Mouse (Mus musculus) adrenal gland, postnatal 14 days (tissue): ENCODE measurements around the gene Ostf1. TPM values are rescaled to one million over a fixed set of nuclear protein-coding genes. Genes with fewer than 3 reads are reported as not detected.
A peak's percentile ranks its signal among the peaks of the same experiment; 100 is the strongest.

Experiments used
- DNase-seq: peaks from one replicate; pipeline ENCODE4 v3.0.0; 2021; ENCODE audit warnings: mixed read lengths
- long read RNA-seq, 2 experiments: library from polyadenylated mRNA; stranded (forward); transcript quantifications; one replicate each; pipeline ENCODE4 v2.0.0; 2021
- total RNA-seq: library from RNA; stranded (reverse); gene quantifications from 2 replicates; pipeline ENCODE4 v1.2.3, GENCODE M21; 2021

Gene Ostf1
- 100 and 106 TPM in 2 replicates for total RNA-seq
- long read RNA-seq, experiment 1, transcript Ostf1-201 (10 exons, 2,726 nt): major isoform, 179 of 185 reads
- long read RNA-seq, experiment 1, partial matches to known transcripts: 1 of 185 reads
- long read RNA-seq, experiment 1, other reads (novel, unspliced or antisense): 5 of 185 reads
- long read RNA-seq, experiment 2, transcript Ostf1-201 (10 exons, 2,726 nt): major isoform, 109 of 114 reads
- long read RNA-seq, experiment 2, partial matches to known transcripts: 0 of 114 reads
- long read RNA-seq, experiment 2, other reads (novel, unspliced or antisense): 5 of 114 reads

DNA sequence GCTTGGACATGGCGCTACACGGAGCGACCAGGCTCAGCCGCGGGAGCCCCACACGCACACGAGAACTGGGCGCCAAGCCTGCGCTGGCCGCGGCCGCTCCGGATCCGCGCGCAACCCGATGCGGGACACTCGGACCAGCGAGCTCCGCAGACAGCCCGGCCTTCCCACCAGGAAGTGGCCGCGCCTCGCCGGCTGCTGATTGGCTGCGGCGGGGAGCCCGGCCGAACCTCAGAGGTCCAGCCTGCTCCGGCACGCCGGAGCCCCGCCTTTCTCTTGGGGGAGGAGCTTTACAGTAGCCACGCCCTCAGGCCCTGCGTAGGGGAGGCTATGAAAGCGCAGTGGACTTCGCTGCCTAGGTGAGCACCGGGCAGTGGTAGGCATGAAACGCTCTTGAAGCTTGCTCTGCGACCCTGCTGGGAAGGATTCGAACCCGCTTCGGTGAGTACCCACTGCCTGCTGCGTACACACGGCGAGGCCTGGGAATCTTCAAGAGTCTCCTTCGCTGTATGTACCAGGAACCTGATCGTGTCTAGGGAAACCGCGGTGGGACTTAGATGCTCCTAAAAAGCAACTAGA is at the start of gene Ostf1, which contains the start of gene Nmrk1:
Gene Ostf1 (minus strand): TSS at position 180 of the 576 bp plus-strand sequence.
Gene Nmrk1 (plus strand): TSS at position 307 of the 576 bp plus-strand sequence.
- DNase-seq: peak; percentile 99

DNA sequence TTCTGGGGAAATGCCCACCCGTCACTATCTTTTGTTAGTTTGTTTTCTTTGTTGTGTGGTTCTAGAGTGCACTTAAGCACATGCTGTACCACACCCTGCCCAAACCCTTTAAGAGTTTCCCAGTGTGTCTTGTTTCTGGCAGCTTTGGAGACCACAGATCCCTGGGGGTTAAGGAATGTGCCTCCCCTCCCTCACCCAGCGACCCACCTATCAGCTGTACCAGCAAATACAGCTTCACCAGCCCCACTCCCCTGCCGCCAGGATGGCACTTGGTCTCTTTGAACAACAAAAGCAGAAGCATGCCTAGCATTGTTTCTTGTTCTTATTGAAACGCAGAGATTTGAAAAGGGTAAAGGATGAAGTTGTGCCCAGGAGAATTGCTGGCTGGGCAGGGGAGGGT is 41.5 kb upstream of the Ostf1 start:
- DNase-seq: no peak

DNA sequence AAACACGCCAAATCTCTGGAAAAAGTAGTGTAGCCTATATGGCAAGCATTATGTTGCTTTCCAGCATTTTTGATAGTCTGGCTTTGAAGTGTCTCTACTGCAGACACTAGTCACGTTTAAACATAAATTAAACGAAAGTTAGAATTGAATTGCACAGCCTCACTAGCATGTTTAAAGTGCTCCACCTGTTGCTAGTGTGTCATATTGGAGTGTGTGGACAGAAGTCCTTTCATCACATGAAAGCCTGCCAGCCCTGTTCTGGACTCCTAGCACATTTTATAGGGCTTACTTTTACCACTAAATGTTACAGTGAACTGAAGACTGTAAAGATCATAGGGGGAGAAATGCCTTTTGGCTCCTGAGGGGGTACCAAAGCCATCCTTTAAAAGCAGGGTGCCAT is 40.9 kb upstream of the Ostf1 start:
- DNase-seq: no peak

DNA sequence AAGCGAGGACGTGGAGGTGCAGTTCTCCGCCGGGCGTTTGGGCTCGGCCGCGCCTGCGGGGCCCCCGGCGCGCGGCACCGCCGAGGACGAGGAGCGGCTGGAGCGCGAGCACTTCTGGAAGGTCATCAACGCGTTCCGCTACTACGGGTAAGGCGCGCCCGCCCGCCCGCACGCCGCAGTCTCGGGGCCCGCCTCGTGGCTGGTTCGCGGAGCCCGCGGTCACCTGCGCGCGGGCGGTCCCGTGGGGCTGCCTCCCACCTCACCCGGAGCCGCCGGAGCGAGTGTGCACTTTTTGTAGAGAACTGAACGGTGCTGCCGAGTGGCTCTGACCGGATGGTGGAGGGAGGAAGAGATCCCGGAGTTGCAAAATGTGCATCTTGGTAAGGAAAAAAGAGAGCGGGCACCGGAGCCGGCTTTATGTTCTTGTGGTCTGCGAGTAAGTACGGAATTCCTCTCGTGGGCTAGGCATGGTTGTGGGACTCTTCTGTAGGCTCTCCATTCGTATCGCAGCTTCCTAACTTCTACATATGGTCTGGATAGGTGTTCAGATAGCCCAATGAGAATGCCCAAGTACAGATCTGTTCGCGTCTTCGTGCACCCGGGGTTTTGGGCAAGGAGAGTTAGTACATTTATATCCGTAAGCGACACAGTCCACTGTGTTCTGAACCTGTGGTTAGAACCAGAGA is 39.6 kb upstream of the Ostf1 start:
- DNase-seq: peak; percentile 72

DNA sequence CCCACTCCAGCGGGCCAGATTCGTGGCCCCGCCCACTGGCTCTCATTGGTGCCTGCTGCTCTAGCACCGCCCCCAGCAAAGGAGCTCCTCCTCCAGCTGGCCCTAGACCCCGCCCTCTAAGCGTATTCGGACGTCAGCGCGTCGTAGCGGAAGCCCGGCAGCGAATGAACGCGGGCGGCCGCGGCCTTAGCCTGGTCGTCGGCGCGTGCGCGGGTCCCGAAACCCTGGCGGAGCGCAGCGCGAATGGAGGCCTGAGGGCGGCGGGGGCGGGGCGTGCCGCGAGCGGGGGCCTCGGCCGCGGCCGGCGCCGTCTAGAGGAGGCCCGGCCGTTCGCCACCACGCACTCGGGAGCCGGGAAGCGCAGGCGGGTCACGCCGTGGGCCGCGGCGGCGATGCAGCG is 39.0 kb upstream of the Ostf1 start, which contains the start of gene Carnmt1:
Gene Carnmt1 (plus strand): TSS at position 157 of the 400 bp plus-strand sequence.
- DNase-seq: peak; percentile 99

DNA sequence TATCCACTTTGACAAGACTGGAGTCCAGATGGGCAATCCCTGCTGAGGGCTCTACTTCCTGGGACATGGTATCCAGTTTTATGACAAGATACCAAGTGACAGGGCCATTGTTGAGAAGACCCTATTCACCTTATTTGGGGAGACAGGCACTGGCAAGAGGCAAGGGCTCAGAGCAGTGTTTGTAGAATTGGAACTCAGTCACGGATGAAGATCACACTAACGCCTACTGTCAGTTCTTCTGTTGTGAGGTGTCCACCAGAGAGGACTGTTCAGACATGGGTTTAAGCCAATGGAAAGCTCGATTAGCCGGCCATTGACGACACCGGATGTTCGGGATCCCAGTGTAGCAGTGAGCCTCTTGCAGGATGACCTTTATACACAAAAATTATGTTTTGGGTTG is 37.9 kb upstream of the Ostf1 start:
- DNase-seq: no peak

DNA sequence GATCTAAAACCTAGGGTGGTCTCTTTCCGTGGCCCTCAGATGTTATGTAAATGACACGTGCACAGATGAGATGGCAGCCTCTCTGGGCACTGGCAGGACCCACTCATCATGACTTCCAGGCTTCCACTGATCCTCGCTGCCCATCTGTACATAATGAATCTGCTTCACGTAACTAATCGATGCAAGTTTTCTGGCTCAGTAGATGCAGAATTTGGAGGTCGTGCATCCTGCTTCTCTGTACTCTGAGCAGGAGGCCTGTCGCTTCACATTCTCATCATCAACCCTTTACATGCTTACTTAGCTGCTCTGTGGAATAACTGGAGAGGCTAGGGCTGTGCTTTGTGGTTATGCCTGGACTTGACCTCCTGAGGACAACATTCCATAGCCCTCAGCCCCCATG is 35.3 kb upstream of the Ostf1 start:
- no peak for DNase-seq

DNA sequence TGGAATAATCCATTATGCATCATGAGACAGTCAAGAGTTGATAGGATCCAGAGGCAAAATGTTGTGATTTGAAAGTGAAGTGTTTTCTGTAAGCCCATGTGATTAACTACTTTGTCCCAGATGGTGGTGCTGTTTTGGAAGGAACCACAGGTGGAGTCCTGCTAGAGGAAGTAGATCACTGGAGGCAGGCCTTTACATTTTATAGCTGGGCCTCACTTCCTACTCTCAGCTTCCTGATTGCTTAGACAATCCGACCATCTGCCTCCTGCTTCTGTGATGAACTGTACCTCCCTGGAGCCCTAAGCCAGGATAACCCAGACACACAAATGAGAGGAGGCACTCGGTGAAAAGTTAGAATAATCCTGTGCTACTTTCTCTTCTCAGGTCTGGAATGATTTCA is 32.3 kb upstream of the Ostf1 start:
- no peak for DNase-seq

DNA sequence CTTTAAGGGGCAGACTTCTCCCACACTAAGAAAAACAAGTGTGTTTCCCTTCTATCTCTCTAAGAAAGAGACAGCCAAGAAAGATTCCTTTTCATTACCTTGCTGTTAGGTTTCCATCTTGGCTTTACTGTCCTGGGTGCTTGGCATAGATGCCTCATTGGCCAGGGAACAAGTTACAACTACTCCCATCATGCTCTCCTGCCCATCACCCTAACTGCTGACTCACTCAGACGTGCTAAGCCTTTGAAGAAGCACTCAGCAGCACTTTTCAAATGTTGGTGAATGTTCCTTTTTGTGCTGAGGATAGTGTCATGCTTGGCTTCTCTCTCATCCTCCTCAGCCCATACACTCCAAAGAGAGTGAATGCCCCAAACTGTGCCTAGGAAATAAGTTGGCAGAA is 30.1 kb upstream of the Ostf1 start:
- DNase-seq: peak; percentile 10

DNA sequence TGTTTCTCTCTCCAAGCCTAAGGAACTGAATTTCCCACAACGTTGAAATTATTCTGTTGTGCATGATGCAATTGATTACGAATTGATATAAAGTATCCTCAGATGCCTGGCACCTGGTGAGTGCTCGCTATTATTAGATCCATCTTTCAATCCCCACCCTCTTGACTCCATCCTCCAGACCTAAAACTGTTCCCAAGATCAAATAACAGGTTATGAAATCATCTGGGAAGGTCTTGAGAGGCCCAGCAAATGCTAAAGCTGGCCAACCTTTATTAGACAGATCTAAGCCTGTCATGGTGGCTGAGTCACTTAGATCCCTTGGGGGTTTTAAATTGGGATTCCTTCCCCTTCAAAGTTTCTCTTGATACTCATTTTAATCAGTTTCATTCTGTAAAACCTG is 28.8 kb upstream of the Ostf1 start:
- DNase-seq: no peak

DNA sequence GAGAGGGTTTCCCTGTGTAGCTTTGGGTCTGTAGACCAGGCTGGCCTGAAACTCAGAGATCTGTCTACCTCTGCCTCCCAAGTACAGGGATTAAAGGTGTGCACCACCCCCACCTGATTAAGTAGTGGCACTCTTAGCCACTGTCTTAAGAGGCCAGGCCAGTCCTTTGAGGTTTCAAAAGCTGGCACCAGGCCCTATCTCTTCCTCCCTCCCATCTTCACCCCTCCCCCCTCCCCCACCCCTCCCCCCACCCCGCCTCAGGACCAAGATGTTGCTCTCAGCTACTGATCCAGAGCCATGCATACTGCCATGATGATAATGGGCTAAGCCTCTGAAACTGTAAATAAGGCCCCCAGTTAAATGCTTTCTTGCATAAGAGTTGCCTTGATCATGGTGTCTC is 27.7 kb upstream of the Ostf1 start:
- DNase-seq: no peak

DNA sequence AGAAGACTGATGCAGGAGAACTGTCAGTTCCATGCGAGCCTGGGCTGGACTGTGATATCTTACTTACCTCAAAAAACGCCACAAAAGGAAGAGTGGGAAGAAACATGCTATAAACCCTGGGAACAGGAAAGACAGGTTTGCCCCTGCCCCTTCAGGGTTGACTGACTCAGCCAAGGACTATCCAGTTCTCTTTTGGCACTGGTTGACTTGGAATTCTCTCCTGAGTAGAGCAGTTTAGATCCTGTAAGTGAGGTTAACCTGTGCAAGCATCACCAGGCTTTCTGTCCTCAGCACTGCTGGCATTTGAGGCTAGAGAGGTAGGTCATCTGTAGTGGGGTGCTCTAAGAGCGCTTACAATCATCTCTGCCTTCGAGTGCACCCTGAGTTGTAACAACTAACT is 26.9 kb upstream of the Ostf1 start:
- DNase-seq: no peak

DNA sequence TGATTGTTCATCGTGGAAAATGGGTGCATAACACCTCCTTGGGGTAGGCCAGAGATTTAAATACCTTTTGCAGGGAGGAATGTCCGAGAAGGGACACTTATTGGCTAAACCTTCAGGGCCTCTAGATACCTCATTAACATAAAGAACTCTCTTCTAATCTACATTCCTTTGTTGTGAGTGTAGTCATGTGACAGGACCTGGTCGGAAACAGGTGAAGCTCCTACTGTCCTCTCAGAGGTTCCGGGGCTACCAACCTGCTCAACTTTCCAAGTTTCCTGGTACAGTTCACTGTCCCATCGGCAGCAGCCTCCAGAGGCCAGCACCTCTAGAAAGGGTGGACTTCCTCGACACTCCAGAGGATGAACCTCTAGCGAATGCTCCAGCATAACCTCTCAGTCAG is 24.4 kb upstream of the Ostf1 start:
- DNase-seq: no peak

DNA sequence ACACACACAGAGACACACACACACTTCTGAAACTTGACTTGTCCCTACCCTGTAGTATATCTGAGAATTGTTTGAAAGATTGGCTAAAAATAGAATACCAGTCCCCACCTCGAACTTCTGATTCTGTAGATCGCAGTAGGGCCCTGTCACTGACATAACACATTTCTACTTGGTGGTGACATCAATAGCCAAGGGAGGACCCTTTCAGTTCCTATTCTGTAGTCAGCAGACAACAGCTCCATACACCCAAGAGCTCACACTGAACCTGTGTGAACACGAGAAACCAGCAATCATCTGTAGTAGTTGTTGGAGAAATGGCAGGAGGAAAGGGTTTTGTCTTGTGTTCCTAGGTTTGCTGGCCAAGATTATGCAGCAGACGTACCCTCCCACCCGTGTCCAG is 23.4 kb upstream of the Ostf1 start:
- no peak for DNase-seq

DNA sequence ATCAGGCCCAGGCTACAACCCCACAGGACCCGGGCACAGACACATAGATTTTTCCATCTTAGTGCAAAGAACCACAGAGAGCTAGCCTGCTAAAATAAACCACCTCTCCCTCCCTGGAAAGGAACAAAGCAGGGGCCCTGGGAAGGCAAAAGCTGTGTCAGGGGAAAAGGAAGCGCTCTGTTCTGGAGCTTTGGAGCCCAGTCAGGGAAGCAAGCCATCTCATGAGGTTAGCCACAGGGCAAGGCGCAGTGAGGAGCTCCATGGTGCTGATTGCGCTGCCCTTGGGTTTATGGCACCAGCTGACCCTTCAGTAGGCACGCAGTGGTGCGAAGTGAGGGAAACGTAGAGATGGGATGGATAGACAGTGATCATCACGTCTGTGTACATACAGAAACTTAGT is 22.7 kb upstream of the Ostf1 start:
- DNase-seq: no peak

DNA sequence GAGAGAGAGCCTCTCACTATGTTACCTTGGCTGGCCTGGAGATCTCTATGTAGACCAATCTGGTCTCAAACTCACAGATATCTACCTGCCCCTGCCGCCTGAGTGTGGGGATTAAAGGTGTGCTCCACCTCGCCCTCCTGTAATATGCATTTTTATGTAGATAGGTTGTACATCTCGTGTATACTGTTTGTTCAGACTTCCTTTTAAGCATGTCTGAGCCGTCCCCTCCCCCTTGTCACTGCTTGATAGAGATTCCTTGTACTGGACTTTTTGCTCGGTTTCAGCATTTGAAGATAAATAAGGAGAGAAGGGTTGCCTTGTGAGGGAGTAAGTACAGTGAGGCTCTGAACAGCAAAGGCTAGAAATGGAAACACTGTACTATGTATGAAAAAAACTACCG is 21.4 kb upstream of the Ostf1 start:
- no peak for DNase-seq

DNA sequence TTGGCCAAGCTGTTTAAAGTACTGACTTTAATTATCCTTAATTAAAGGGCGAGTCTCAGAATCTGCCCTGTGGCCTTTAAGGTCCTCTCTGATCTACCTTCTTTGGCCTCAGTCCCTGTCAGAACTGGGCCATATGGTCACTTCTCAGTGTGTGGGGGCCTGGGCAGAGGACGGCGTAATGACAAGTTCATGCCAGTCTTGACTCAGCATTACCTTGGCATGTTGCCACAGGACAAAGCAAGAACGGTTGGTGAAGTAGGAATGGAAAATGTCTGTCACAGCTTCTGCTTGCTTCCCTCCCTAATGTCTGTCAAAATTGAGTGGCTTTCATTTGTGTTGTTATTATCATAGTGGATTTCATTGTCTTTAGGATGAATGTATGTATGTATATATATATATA is 21.0 kb upstream of the Ostf1 start:
- peak; percentile 69 for DNase-seq

DNA sequence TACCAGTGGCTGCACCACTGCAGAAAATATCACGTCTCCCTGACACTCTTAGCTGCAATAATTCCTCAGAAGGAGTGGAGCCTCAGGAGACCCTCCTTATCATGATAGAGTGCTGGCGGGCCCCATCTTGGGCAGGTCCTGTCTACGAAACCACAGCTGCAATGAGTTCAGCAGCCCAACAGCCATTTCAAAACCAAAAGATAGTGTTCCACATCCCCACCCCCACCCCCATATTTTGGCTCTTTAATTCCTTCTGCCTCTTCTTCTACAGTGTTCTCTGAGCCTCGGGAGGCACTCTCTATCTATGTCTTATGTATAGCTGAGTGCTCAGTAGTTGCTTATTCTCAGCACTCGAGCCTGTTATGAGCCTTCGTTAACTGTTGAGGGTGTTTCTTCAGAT is 18.9 kb upstream of the Ostf1 start:
- DNase-seq: no peak

DNA sequence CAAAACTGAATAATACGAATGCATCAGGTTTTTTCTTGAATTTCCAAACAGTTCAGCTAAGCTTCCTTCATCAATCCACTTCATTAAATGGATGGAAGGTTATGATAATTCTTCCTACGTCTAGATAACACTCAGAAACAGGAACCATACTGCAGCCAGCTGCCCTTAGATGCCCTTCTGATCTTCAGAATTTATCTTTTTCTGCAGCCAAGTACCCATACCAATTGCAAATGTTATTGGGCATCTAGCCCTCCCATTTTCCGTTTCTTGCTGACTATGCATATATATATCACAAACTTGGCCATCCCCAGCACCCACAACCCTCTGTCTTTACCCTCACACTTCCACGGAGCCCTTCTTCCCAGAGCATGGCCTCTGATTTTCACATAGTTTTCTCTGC is 18.3 kb upstream of the Ostf1 start:
- DNase-seq: no peak

DNA sequence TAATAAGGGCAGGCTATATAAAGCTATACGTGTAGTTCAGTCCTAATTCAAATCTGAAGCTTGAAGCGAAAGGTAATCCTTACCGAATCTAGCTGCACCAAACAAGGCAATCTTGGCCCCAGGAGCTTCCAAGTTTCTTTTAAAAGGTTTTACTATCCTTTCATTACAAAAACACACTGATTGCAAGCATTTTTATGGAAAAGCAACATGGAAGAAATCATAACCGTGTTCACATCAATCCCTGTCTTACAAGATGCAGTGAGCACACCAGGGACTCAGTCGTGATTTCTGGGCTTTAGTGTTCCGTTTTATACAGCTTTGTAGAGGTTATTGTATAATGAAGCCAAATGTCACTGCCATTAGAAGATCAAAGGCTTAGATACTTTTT is 16.9 kb upstream of the Ostf1 start:
- no peak for DNase-seq

DNA sequence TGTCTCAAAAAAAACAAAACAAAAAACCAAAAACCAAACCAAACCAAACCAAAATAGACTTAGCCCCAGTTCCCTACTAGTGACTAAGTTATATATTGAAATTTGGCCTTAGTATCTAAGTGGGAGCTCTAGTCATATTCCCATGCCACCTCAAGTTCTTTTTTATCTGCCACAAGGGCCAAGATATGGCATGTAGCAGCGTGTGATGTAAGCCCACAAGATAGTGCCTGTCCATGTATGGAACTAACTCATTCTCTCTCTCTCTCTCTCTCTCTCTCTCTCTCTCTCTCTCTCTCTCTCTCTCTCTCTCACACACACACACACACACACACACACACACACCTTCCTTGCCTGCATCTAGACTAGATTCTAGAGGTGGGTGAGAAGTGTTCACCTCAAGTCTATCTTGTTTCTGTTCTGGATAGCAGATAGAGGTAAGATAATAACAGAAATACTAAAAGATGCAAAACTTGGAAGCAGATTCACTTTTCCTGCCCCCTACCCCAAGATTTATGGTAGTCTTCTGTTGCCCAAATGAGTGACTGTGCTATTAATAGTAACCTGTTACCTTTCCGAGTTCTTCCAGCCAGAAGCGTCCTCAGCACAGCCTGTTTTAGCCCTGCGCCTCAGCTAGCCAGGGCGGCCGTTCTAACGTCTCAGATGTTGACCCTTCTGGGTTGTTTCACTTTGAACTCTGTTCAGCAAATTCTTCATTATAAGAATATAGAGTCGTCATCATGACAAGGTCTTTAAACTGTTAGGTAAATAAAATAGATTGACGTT is 16.3 kb upstream of the Ostf1 start:
- DNase-seq: no peak

DNA sequence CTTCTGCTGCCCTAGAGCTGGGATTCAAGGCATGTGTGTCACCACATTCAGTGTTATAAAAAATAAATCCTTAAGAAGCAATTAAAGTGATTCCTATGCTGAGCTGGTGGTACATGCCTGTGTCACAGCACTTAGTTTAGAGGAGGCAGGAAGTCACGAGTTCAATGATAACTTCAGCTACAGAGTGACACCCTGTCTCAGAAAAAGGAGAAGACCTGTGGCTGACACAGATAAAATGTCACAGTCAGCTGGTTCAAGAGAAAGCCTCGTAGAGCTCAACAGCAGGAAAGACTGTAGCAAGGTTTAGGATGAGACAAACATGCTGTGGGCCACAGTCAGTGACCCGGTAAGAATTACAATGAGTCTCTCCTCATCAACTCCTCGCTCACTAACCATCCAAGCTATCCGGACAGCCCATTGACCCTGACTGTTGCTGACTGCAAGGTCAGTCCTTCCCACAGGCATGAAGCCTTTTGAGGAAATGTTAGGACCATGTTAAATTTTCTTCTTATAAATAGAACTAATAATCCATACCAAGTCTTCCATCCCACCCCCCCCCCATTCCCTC is 15.3 kb upstream of the Ostf1 start:
- DNase-seq: peak; percentile 37

DNA sequence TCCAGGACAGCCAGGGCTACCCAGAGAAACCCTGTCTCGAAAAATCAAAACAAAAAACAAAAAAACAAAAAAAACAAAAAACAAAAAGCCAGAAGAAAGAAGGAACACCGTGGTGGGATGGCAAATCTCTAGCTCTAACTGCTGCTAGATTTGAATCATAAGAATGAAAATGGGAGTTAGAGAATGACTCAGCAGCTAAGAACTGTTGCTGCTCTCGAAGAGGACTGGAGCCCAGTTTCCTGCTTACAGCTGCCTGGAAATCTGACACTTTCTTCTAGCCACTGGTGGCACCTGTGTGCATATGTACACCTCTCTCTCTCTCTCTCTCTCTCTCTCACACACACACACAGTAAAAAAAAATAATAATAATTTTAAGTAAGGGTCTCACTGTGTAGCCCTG is 14.8 kb upstream of the Ostf1 start:
- no peak for DNase-seq
